12 mouse cellular contexts compared by ENCODE assay signal in the genomic region with DNA sequence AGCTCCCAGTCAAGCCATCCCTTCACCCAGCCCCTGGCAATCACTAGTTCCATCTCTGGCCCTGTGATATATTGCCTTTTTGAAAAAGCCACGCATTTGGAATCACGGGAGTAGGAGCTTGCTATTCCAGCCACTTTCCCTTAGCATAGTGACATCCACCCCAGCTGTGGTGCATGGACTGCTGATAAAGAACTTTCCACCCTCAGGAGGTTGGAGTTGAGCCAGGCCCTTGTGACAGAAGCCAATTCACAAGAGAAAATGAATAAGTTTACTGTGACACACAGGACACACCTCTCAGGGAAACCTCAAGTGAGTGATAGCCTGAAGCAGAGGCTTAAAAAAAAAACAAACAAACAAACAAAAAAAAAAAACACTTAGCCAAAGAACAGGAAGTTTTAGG. TPM values are rescaled to one million over a fixed set of nuclear protein-coding genes. Genes with fewer than 3 reads are reported as not detected.
A peak's percentile ranks its signal among the peaks of the same experiment; 100 is the strongest.
DNase-seq lines count a peak whose midpoint lies in the region; ATAC-seq and TF ChIP-seq lines count a peak whose summit lies in the region.
"Had no signal": no experiment of that assay in that cellular context is flagged by ENCODE, and none has a peak within 500 bp of the region (broad histone marks: within the 10 kb centered on the region; RNA-seq: fewer than 3 reads in every experiment).

No protein-coding gene starts in this region.

- WGBS in heart, embryonic 15.5 days: 14% methylated on average over 2 of the region's 2 CpGs
- 34% methylated on average over 2 of the region's 2 CpGs for WGBS in neural tube, embryonic 15.5 days
- 60% methylated on average over 2 of the region's 2 CpGs for WGBS in midbrain, postnatal 0 days
- 76% methylated on average over 2 of the region's 2 CpGs for WGBS in hindbrain, embryonic 11.5 days

- no peak overlapping the region for H3K4me2 ChIP-seq in heart, embryonic 15.5 days
- no peak overlapping the region for H3K4me2 ChIP-seq in neural tube, embryonic 15.5 days
- no peak overlapping the region for H3K4me2 ChIP-seq in midbrain, postnatal 0 days (ENCODE audit: low read depth, low read length, poor library complexity, severe bottlenecking)
- H3K4me2 ChIP-seq in hindbrain, embryonic 11.5 days (replicated peaks; ENCODE audit: low read depth, low read length): no peak overlapping the region
- H3K4me2 ChIP-seq: limb, embryonic 15.5 days had no signal

- peaks cover 31% of the 10 kb centered on the region for H3K4me1 ChIP-seq in heart, embryonic 15.5 days (replicated peaks)
- peaks cover 16% of the 10 kb centered on the region; the same call in 1 of the 2 replicates for H3K4me1 ChIP-seq in neural tube, embryonic 15.5 days
- H3K4me1 ChIP-seq in midbrain, postnatal 0 days (ENCODE audit: insufficient read depth, low read length): no peaks in the 10 kb centered on the region
- H3K4me1 ChIP-seq in hindbrain, embryonic 11.5 days (replicated peaks; ENCODE audit: control insufficient read depth, insufficient read depth, low read length): no peaks in the 10 kb centered on the region

- ATAC-seq in heart, embryonic 15.5 days (replicated peaks; ENCODE audit: insufficient number of reproducible peaks, insufficient read depth, low FRiP score, low read depth): no peak
- no peak for ATAC-seq in neural tube, embryonic 15.5 days (ENCODE audit: low FRiP score)
- no peak for ATAC-seq in midbrain, postnatal 0 days (ENCODE audit: low FRiP score)
- no peak for ATAC-seq in hindbrain, embryonic 11.5 days (ENCODE audit: low FRiP score)

- DNase-seq in gastrocnemius, adult 2 months: peak; percentile 33
- DNase-seq in gastrocnemius, postnatal 4 days (ENCODE audit: low spot score in 2 of 2): no peak
- peak; percentile 83 for DNase-seq in 416B (ENCODE audit: low read depth)
- peak; percentile 66 to 75 for DNase-seq in kidney, postnatal 4 days
- DNase-seq in midbrain, postnatal 0 days (ENCODE audit: low spot score): no peak
- no peak for DNase-seq in hindbrain, embryonic 11.5 days (ENCODE audit: low spot score)
- DNase-seq: cerebellum, adult 9-11 months; thymus, adult 18-20 months had no signal

- H3K36me3 ChIP-seq in heart, embryonic 15.5 days: no peaks in the 10 kb centered on the region
- no peaks in the 10 kb centered on the region for H3K36me3 ChIP-seq in neural tube, embryonic 15.5 days
- H3K36me3 ChIP-seq in midbrain, postnatal 0 days (ENCODE audit: insufficient read depth, low read length): no peaks in the 10 kb centered on the region
- no peaks in the 10 kb centered on the region for H3K36me3 ChIP-seq in hindbrain, embryonic 11.5 days (ENCODE audit: control insufficient read depth, insufficient read depth, low read length)
- H3K36me3 ChIP-seq: limb, embryonic 15.5 days had no signal

- no peak for TF ChIP-seq CTCF in gastrocnemius, adult 2 months (IDR thresholded peaks at IDR 0.05)
- TF ChIP-seq CTCF in midbrain, postnatal 0 days (IDR thresholded peaks at IDR 0.05): no peak

- intact Hi-C loops in gastrocnemius, adult 2 months (cut with DNase I): no loop called here

- H3K9ac ChIP-seq in heart, embryonic 15.5 days: no peak overlapping the region
- no peak overlapping the region for H3K9ac ChIP-seq in neural tube, embryonic 15.5 days (replicated peaks)
- no peak overlapping the region for H3K9ac ChIP-seq in midbrain, postnatal 0 days (replicated peaks; ENCODE audit: low read length, poor library complexity, severe bottlenecking)
- no peak overlapping the region for H3K9ac ChIP-seq in hindbrain, embryonic 11.5 days (ENCODE audit: low read depth, low read length)
- H3K9ac ChIP-seq: limb, embryonic 15.5 days had no signal

- H3K27me3 ChIP-seq in heart, embryonic 15.5 days: no peaks in the 10 kb centered on the region
- no peaks in the 10 kb centered on the region for H3K27me3 ChIP-seq in neural tube, embryonic 15.5 days (replicated peaks)
- no peaks in the 10 kb centered on the region for H3K27me3 ChIP-seq in midbrain, postnatal 0 days (ENCODE audit: insufficient read depth, low read length)
- H3K27me3 ChIP-seq in hindbrain, embryonic 11.5 days (ENCODE audit: control insufficient read depth, insufficient read depth, low read length): no peaks in the 10 kb centered on the region

- H3K4me3 ChIP-seq in gastrocnemius, adult 2 months: no peak overlapping the region
- no peak overlapping the region for H3K4me3 ChIP-seq in heart, embryonic 15.5 days
- no peak overlapping the region for H3K4me3 ChIP-seq in neural tube, embryonic 15.5 days (replicated peaks)
- no peak overlapping the region for H3K4me3 ChIP-seq in midbrain, postnatal 0 days (ENCODE audit: low read depth, low read length)
- no peak overlapping the region for H3K4me3 ChIP-seq in hindbrain, embryonic 11.5 days (ENCODE audit: low read depth, low read length)
- H3K4me3 ChIP-seq: limb, embryonic 15.5 days; myocyte had no signal

- H3K27ac ChIP-seq in gastrocnemius, adult 2 months: no peak overlapping the region
- 0 out of 2 replicates have a peak overlapping the region, but pooled peaks have one; percentile 8 for H3K27ac ChIP-seq in heart, embryonic 15.5 days
- H3K27ac ChIP-seq in neural tube, embryonic 15.5 days (replicated peaks): no peak overlapping the region
- H3K27ac ChIP-seq in midbrain, postnatal 0 days (ENCODE audit: low read depth, low read length): no peak overlapping the region
- no peak overlapping the region for H3K27ac ChIP-seq in hindbrain, embryonic 11.5 days (ENCODE audit: low read depth, low read length)
- H3K27ac ChIP-seq: limb, embryonic 15.5 days had no signal

- H3K9me3 ChIP-seq in heart, embryonic 15.5 days (replicated peaks): no peaks in the 10 kb centered on the region
- H3K9me3 ChIP-seq in neural tube, embryonic 15.5 days (replicated peaks): no peaks in the 10 kb centered on the region
- H3K9me3 ChIP-seq in midbrain, postnatal 0 days (ENCODE audit: low read length): no peaks in the 10 kb centered on the region
- no peaks in the 10 kb centered on the region for H3K9me3 ChIP-seq in hindbrain, embryonic 11.5 days (ENCODE audit: control insufficient read depth, low read length)
- H3K9me3 ChIP-seq: limb, embryonic 15.5 days had no signal

RNA-seq across cellular contexts. Expression of a gene that starts 24.3 kb away (rescaled TPM):
- total RNA-seq in gastrocnemius, adult 2 months (2021): 100 to 1,000 TPM; 676 to 777 TPM
- total RNA-seq in gastrocnemius, postnatal 4 days (2021): 100 to 1,000 TPM; 259 to 284 TPM
- polyA plus RNA-seq in heart, embryonic 15.5 days (2015; fragmentation: Nextera tagmentation; extraction: Ambion mirVana): 321 and 325 TPM in 2 replicates
- polyA plus RNA-seq in neural tube, embryonic 15.5 days (2015; fragmentation: Nextera tagmentation; extraction: Ambion mirVana): 38.4 and 59.2 TPM in 2 replicates
- 23.4 and 39.1 TPM in 2 replicates for total RNA-seq in midbrain, postnatal 0 days (2014; rRNA removed)
- polyA plus RNA-seq in midbrain, postnatal 0 days (2015; fragmentation: Nextera tagmentation; extraction: Ambion mirVana): 26.2 and 28.5 TPM in 2 replicates
- 39.9 and 40.2 TPM in 2 replicates for polyA plus RNA-seq in hindbrain, embryonic 11.5 days (2014; fragmentation: Nextera tagmentation; extraction: Ambion mirVana)

RNA-seq across cellular contexts. Expression of a gene that starts 31.0 kb away (rescaled TPM):
- total RNA-seq in gastrocnemius, adult 2 months (2021): 10 to 100 TPM; 87.9 to 91.5 TPM
- 100 to 1,000 TPM; 119 to 130 TPM for total RNA-seq in gastrocnemius, postnatal 4 days (2021)
- polyA plus RNA-seq in heart, embryonic 15.5 days (2015; fragmentation: Nextera tagmentation; extraction: Ambion mirVana): 238 and 318 TPM in 2 replicates
- polyA plus RNA-seq in neural tube, embryonic 15.5 days (2015; fragmentation: Nextera tagmentation; extraction: Ambion mirVana): 421 and 449 TPM in 2 replicates
- total RNA-seq in midbrain, postnatal 0 days (2014; rRNA removed): 65.3 and 122 TPM in 2 replicates
- polyA plus RNA-seq in midbrain, postnatal 0 days (2015; fragmentation: Nextera tagmentation; extraction: Ambion mirVana): 458 and 504 TPM in 2 replicates
- polyA plus RNA-seq in hindbrain, embryonic 11.5 days (2014; fragmentation: Nextera tagmentation; extraction: Ambion mirVana): 297 and 327 TPM in 2 replicates

Comparison
In these comparisons a context has a peak if more than half of its experiments do, and no peak if none do; other contexts are left out.
1. DNase-seq: peak in gastrocnemius, adult 2 months (single experiment), 416B (single experiment) and kidney, postnatal 4 days (2 of 2); none in gastrocnemius, postnatal 4 days (0 of 2), midbrain, postnatal 0 days (single experiment) and hindbrain, embryonic 11.5 days (single experiment).